Mouse (Mus musculus): Measurements from ENCODE around the gene Cycs. TPM values are rescaled to one million over a fixed set of nuclear protein-coding genes. Genes with fewer than 3 reads are reported as not detected.
"Not testable (repeated sequence)": the region's sequence is repeated elsewhere in the genome, so short reads cannot be mapped to it uniquely, and the experiment has no call there.

The Cycs gene
- total and polyA plus RNA-seq, 2 experiments from 2014 or later = 37.0 to 83.3 TPM

DNA sequence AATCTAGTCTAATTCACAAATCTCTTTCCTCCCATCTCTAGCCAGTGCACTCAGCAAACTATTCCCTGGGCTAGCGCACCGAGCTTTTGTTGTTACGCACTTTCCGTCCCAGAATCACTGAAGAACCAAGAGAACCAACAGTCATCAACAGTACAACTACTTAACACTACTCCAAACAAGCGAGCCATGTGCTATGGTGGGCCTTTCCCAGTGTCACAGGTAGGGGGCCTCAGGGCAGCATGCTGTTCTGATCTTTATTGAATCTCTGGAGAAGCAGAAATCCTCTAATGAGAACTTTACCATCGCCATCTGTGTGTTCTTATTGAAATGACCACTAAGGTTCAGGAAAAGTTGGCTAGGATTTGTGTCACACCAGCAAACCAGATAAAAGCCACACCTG lies 8.8 kb downstream of the Cycs start:
- H3K9ac ChIP-seq (replicated peaks; ENCODE audit: low read length, poor library complexity, severe bottlenecking) = no peak overlapping the region
- no peak for ATAC-seq (ENCODE audit: low FRiP score)
- H3K9me3 ChIP-seq (ENCODE audit: low read length) = no peaks in the 10 kb centered on the region
- no peak overlapping the region for H3K4me2 ChIP-seq (ENCODE audit: low read depth, low read length, poor library complexity, severe bottlenecking)
- no peak for DNase-seq (ENCODE audit: low spot score)
- H3K4me1 ChIP-seq (ENCODE audit: insufficient read depth, low read length) = no peaks in the 10 kb centered on the region
- no peak for TF ChIP-seq CTCF (IDR thresholded peaks at IDR 0.05)
- 91% methylated on average over 6 of the region's 6 CpGs for WGBS
- no peak overlapping the region for H3K4me3 ChIP-seq (ENCODE audit: low read depth, low read length)
- no peaks in the 10 kb centered on the region for H3K27me3 ChIP-seq (ENCODE audit: insufficient read depth, low read length)
- H3K36me3 ChIP-seq (ENCODE audit: insufficient read depth, low read length) = no peaks in the 10 kb centered on the region
- H3K27ac ChIP-seq (ENCODE audit: low read depth, low read length) = no peak overlapping the region

DNA sequence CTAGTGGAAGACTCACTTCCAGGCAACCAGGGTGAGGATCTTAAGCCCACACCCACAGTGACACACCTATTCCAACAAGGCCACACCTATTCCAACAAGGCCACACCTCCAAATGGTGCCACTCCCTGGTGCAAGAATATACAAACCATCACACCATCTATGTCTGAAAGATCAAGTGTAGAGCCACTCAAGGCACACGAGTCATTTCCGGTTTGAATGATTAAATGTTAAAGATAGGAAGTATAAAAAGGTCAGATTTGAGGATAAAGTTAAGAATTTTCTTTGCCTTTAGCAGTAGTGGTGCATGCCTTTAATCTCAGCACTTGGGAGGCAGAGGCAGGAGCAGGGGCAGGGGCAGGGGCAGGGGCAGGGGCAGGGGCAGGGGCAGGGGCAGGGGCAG lies 12.1 kb downstream of the Cycs start:
- H3K27ac ChIP-seq (ENCODE audit: low read depth, low read length); ATAC-seq (ENCODE audit: low FRiP score); H3K27me3 ChIP-seq (ENCODE audit: insufficient read depth, low read length); DNase-seq (ENCODE audit: low spot score); H3K4me2 ChIP-seq (ENCODE audit: low read depth, low read length, poor library complexity, severe bottlenecking); H3K9ac ChIP-seq (replicated peaks; ENCODE audit: low read length, poor library complexity, severe bottlenecking); H3K9me3 ChIP-seq (ENCODE audit: low read length); H3K4me1 ChIP-seq (ENCODE audit: insufficient read depth, low read length); H3K4me3 ChIP-seq (ENCODE audit: low read depth, low read length); H3K36me3 ChIP-seq (ENCODE audit: insufficient read depth, low read length): not testable (repeated sequence)
- WGBS = 79% methylated on average over 2 of the region's 2 CpGs

GRCm38 (mm10) chr6:50552881-50553518 lies 13.3 kb downstream of the Cycs start:
- H3K9me3 ChIP-seq (ENCODE audit: low read length) = no peaks in the 10 kb centered on the region
- no peaks in the 10 kb centered on the region for H3K36me3 ChIP-seq (ENCODE audit: insufficient read depth, low read length)
- ATAC-seq (ENCODE audit: low FRiP score) (no peak), DNase-seq (ENCODE audit: low spot score) (no peak)
- no peak overlapping the region for H3K9ac ChIP-seq (replicated peaks; ENCODE audit: low read length, poor library complexity, severe bottlenecking)
- H3K27me3 ChIP-seq (ENCODE audit: insufficient read depth, low read length) = no peaks in the 10 kb centered on the region
- no peak for TF ChIP-seq CTCF (IDR thresholded peaks at IDR 0.05)
- H3K4me3 ChIP-seq (ENCODE audit: low read depth, low read length) = no peak overlapping the region
- no peaks in the 10 kb centered on the region for H3K4me1 ChIP-seq (ENCODE audit: insufficient read depth, low read length)
- 85% methylated on average over 5 of the region's 5 CpGs for WGBS
- H3K4me2 ChIP-seq (ENCODE audit: low read depth, low read length, poor library complexity, severe bottlenecking) = no peak overlapping the region
- no peak overlapping the region for H3K27ac ChIP-seq (ENCODE audit: low read depth, low read length)

DNA sequence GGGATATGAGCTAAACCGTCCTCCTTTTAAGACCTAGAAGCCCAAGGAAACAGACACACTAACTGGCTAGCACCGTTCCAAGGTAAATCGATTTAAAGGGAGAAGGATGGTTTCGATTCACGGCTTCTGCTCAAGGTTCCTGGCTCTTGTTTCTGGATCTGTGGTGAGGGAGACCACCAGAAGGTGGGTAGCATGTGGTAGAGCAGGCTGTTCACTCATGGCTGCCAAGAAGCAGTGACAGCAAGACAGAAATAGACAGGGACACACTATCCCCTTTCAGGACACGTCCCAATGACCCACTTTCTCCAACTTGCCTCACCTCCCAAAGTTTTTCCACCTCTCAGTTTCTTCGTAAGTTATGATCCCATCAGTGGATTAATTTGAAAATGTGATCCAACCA lies 16.5 kb downstream of the Cycs start:
- Histone ChIP-seq H3K27ac (ENCODE audit: low read depth, low read length) (no peak overlapping the region), H3K9ac (replicated peaks; ENCODE audit: low read length, poor library complexity, severe bottlenecking) (no peak overlapping the region), H3K36me3 (ENCODE audit: insufficient read depth, low read length) (no peaks in the 10 kb centered on the region), H3K4me3 (ENCODE audit: low read depth, low read length) (no peak overlapping the region), H3K9me3 (ENCODE audit: low read length) (no peaks in the 10 kb centered on the region), H3K4me2 (ENCODE audit: low read depth, low read length, poor library complexity, severe bottlenecking) (no peak overlapping the region), H3K27me3 (ENCODE audit: insufficient read depth, low read length) (no peaks in the 10 kb centered on the region), H3K4me1 (ENCODE audit: insufficient read depth, low read length) (no peaks in the 10 kb centered on the region)
- WGBS = 86% methylated on average over 7 of the region's 7 CpGs
- ATAC-seq (ENCODE audit: low FRiP score) (no peak), DNase-seq (ENCODE audit: low spot score) (no peak)
- no peak for TF ChIP-seq CTCF (IDR thresholded peaks at IDR 0.05)

GRCm38 (mm10) chr6:50549051-50549450 lies 17.3 kb downstream of the Cycs start:
- Histone ChIP-seq H3K27ac (ENCODE audit: low read depth, low read length) (no peak overlapping the region), H3K4me3 (ENCODE audit: low read depth, low read length) (no peak overlapping the region), H3K9me3 (ENCODE audit: low read length) (no peaks in the 10 kb centered on the region), H3K4me1 (ENCODE audit: insufficient read depth, low read length) (no peaks in the 10 kb centered on the region), H3K36me3 (ENCODE audit: insufficient read depth, low read length) (no peaks in the 10 kb centered on the region), H3K4me2 (ENCODE audit: low read depth, low read length, poor library complexity, severe bottlenecking) (no peak overlapping the region), H3K9ac (replicated peaks; ENCODE audit: low read length, poor library complexity, severe bottlenecking) (no peak overlapping the region), H3K27me3 (ENCODE audit: insufficient read depth, low read length) (no peaks in the 10 kb centered on the region)
- ATAC-seq (ENCODE audit: low FRiP score) (no peak), DNase-seq (ENCODE audit: low spot score) (no peak)
- 76% methylated on average over 5 of the region's 5 CpGs for WGBS
- no peak for TF ChIP-seq CTCF (IDR thresholded peaks at IDR 0.05)

DNA sequence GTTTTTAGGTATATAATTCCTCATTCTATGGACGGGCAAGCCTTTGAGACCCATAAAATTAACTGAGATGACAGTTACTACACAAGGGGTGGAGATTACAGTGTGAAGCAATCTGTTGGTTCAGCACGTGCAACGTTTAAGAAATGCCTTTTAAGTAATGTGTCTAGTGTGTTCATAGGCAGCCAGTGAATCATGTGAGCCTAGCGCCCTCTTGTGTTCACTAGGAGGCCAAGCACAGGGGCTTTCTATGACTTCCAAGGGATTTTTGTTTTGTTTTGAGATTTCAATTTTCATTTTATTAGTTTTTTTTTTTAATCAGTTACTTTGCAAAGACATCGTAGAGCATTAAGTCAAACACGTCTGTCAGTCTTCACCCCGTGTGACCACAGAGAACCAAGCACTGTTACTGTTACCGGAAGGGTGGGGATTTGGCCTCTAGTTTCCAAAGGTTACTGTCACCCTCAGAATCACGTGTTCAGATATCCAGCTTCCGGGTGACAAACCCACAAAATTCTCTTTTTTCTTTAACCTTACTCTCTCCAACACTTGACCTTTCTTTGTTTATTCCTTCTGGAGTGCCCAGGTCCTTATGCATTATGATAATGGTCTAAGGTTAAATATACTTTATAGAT lies 20.8 kb downstream of the Cycs start:
- Histone ChIP-seq H3K27me3 (ENCODE audit: insufficient read depth, low read length) (no peaks in the 10 kb centered on the region), H3K9me3 (ENCODE audit: low read length) (no peaks in the 10 kb centered on the region), H3K9ac (replicated peaks; ENCODE audit: low read length, poor library complexity, severe bottlenecking) (no peak overlapping the region), H3K27ac (ENCODE audit: low read depth, low read length) (no peak overlapping the region), H3K36me3 (ENCODE audit: insufficient read depth, low read length) (no peaks in the 10 kb centered on the region), H3K4me3 (ENCODE audit: low read depth, low read length) (no peak overlapping the region), H3K4me1 (ENCODE audit: insufficient read depth, low read length) (no peaks in the 10 kb centered on the region), H3K4me2 (ENCODE audit: low read depth, low read length, poor library complexity, severe bottlenecking) (no peak overlapping the region)
- WGBS = 29% methylated on average over 10 of the region's 10 CpGs
- DNase-seq (ENCODE audit: low spot score) (peak; percentile 85), ATAC-seq (ENCODE audit: low FRiP score) (no peak)
- peak; percentile 93 for TF ChIP-seq CTCF (IDR thresholded peaks at IDR 0.05)

All from midbrain, postnatal 0 days (tissue).